Mouse (Mus musculus): ENCODE data around the gene Usp22. TPM values are rescaled to one million over a fixed set of nuclear protein-coding genes. Genes with fewer than 3 reads are reported as not detected.
"Not testable (repeated sequence)": the region's sequence is repeated elsewhere in the genome, so short reads cannot be mapped to it uniquely, and the experiment has no call there.

Gene Usp22
- total RNA-seq, 2 experiments from 2014 or later = 195 to 215 TPM

- no peak for DNase-seq (ENCODE audit: low spot score in 2 of 2)
Measured at GRCm38 (mm10) chr11:61145551-61145950, 29.3 kb downstream of the Usp22 start.

GRCm38 (mm10) chr11:61143564-61144469 lies 31.0 kb downstream of the Usp22 start:
- DNase-seq (ENCODE audit: low spot score in 2 of 2) = no peak

- no peak for DNase-seq (ENCODE audit: low spot score in 2 of 2)
Measured at GRCm38 (mm10) chr11:61142941-61143530, 31.8 kb downstream of the Usp22 start.

- no peak for DNase-seq (ENCODE audit: low spot score in 2 of 2)
Measured at GRCm38 (mm10) chr11:61142262-61142661, 32.6 kb downstream of the Usp22 start.

- no peak for DNase-seq (ENCODE audit: low spot score in 2 of 2)
Measured at GRCm38 (mm10) chr11:61141693-61142092, 33.2 kb downstream of the Usp22 start.

- no peak for DNase-seq (ENCODE audit: low spot score in 2 of 2)
Measured at GRCm38 (mm10) chr11:61132943-61133342, 41.9 kb downstream of the Usp22 start.

GRCm38 (mm10) chr11:61130646-61131045 lies 44.2 kb downstream of the Usp22 start:
- not testable (repeated sequence) for DNase-seq (ENCODE audit: low spot score in 2 of 2)

- DNase-seq (ENCODE audit: low spot score in 2 of 2) = no peak
Measured at GRCm38 (mm10) chr11:61129305-61129704, 45.5 kb downstream of the Usp22 start.

GRCm38 (mm10) chr11:61127421-61128055 lies 47.3 kb downstream of the Usp22 start:
- DNase-seq (ENCODE audit: low spot score in 2 of 2) = no peak

GRCm38 (mm10) chr11:61126606-61127355 lies 48.1 kb downstream of the Usp22 start, which contains the start of gene Tnfrsf13b:
Tnfrsf13b (plus strand) TSS chr11:61126755.
- no peak for DNase-seq (ENCODE audit: low spot score in 2 of 2)

- no peak for DNase-seq (ENCODE audit: low spot score in 2 of 2)
Measured at GRCm38 (mm10) chr11:61125970-61126369, 48.9 kb downstream of the Usp22 start.

- no peak for DNase-seq (ENCODE audit: low spot score in 2 of 2)
Measured at GRCm38 (mm10) chr11:61123886-61124285, 51.0 kb downstream of the Usp22 start.

GRCm38 (mm10) chr11:61122769-61123288 lies 52.0 kb downstream of the Usp22 start:
- DNase-seq (ENCODE audit: low spot score in 2 of 2) = no peak

- no peak for DNase-seq (ENCODE audit: low spot score in 2 of 2)
Measured at GRCm38 (mm10) chr11:61122283-61122768, 52.5 kb downstream of the Usp22 start.

- no peak for DNase-seq (ENCODE audit: low spot score in 2 of 2)
Measured at GRCm38 (mm10) chr11:61119996-61120583, 54.8 kb downstream of the Usp22 start.

GRCm38 (mm10) chr11:61116226-61116625 lies 58.6 kb downstream of the Usp22 start:
- no peak for DNase-seq (ENCODE audit: low spot score in 2 of 2)

GRCm38 (mm10) chr11:61112323-61112995 lies 62.4 kb downstream of the Usp22 start:
- DNase-seq (ENCODE audit: low spot score in 2 of 2) = no peak

GRCm38 (mm10) chr11:61111472-61111871 lies 63.4 kb downstream of the Usp22 start:
- no peak for DNase-seq (ENCODE audit: low spot score in 2 of 2)

GRCm38 (mm10) chr11:61110928-61111327 lies 63.9 kb downstream of the Usp22 start:
- no peak for DNase-seq (ENCODE audit: low spot score in 2 of 2)

GRCm38 (mm10) chr11:61110113-61110512 lies 64.7 kb downstream of the Usp22 start:
- DNase-seq (ENCODE audit: low spot score in 2 of 2) = no peak

Data from left cerebral cortex, adult 18-20 months (tissue).